Mouse (Mus musculus): ENCODE results near the gene S1pr3. TPM values are rescaled to one million over a fixed set of nuclear protein-coding genes. Genes with fewer than 3 reads are reported as not detected.

Gene S1pr3
- polyA plus RNA-seq, 1 experiment from 2014 or later, result 53.7 TPM

DNA sequence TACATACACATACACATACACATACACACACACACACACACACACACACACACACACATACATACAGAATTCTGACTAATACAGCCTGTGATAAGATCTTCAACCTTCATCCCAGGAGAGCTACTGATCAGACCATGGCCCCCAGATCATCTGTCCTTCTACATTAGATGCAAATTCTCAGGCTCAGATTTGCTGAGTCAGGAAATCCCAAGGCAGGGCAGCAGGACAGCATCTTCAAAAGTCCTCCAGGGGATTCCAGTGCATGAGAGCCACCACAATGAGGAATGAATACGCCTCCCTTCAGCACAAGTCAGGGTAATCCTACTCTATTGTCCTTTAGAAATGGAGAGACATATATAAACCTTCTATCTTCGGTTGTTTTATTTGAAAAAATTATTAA, 23.5 kb upstream of the S1pr3 start:
- no peak overlapping the region for H3K9ac ChIP-seq
- no peaks in the 10 kb centered on the region; the same call in 1 of the 2 replicates for H3K9me3 ChIP-seq (replicated peaks)
- H3K4me1 ChIP-seq, result peaks cover 2% of the 10 kb centered on the region; the same call in 1 of the 2 replicates
- ATAC-seq (replicated peaks; ENCODE audit: low FRiP score), result no peak
- H3K27ac ChIP-seq, result no peak overlapping the region
- H3K4me2 ChIP-seq, result no peak overlapping the region
- no peaks in the 10 kb centered on the region for H3K27me3 ChIP-seq
- H3K4me3 ChIP-seq (replicated peaks), result no peak overlapping the region
- 77% methylated on average over 2 of the region's 2 CpGs for WGBS
- no peaks in the 10 kb centered on the region for H3K36me3 ChIP-seq

DNA sequence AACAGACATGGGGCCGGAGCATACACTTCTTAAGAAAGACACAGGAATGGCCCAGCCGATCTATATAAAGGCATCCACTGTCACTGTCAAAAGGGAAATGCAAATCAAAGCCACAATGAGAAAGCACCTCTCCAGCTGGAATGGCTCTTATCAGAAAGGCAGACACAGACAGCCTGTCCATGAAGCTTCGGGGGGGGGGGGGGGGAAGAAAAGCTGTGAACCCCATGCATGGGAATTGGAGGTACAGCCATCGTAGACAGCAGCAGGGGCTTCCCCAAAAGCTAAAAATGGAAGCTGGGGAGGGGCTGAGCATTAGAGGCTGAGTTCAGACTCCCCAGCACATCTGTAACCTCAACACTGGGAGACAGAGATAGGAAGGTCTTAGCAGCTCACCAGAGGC, 20.5 kb upstream of the S1pr3 start:
- Histone ChIP-seq H3K4me2 (no peak overlapping the region), H3K27me3 (no peaks in the 10 kb centered on the region), H3K9ac (no peak overlapping the region), H3K36me3 (no peaks in the 10 kb centered on the region), H3K27ac (no peak overlapping the region), H3K4me3 (replicated peaks) (no peak overlapping the region), H3K4me1 (peaks cover 13% of the 10 kb centered on the region), H3K9me3 (replicated peaks) (no peaks in the 10 kb centered on the region; the same call in 1 of the 2 replicates)
- ATAC-seq (replicated peaks; ENCODE audit: low FRiP score), result no peak
- WGBS, result 57% methylated on average over 4 of the region's 4 CpGs

DNA sequence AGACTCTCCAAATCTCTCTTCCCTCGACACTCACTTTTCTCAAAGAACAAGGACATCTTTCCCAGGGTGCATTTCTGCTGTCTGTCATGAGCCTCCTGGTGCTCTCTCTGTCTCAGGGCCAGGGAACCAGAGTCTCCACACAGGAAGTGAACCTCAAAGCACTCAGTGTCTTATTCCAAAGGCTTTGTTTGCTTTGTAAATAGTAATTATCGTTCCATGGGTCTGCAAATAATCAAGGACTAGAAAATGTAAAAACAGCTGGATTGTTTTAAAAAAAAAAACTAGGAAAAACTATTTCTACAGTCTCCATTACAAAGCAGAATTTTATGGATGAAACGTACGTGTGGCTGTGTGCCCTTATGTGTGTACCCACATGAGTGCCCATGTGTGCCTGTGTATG, 18.0 kb upstream of the S1pr3 start:
- H3K9ac ChIP-seq, result no peak overlapping the region
- H3K27me3 ChIP-seq, result no peaks in the 10 kb centered on the region
- H3K4me1 ChIP-seq, result peaks cover 13% of the 10 kb centered on the region
- H3K4me3 ChIP-seq (replicated peaks), result no peak overlapping the region
- WGBS, result 27% methylated on average over 4 of the region's 4 CpGs
- H3K9me3 ChIP-seq (replicated peaks), result no peaks in the 10 kb centered on the region
- H3K36me3 ChIP-seq, result no peaks in the 10 kb centered on the region
- peak overlapping the region; percentile 54 for H3K27ac ChIP-seq
- 0 out of 2 replicates have a peak, but pooled peaks have one; percentile 46 for ATAC-seq (replicated peaks; ENCODE audit: low FRiP score)
- H3K4me2 ChIP-seq, result no peak overlapping the region

DNA sequence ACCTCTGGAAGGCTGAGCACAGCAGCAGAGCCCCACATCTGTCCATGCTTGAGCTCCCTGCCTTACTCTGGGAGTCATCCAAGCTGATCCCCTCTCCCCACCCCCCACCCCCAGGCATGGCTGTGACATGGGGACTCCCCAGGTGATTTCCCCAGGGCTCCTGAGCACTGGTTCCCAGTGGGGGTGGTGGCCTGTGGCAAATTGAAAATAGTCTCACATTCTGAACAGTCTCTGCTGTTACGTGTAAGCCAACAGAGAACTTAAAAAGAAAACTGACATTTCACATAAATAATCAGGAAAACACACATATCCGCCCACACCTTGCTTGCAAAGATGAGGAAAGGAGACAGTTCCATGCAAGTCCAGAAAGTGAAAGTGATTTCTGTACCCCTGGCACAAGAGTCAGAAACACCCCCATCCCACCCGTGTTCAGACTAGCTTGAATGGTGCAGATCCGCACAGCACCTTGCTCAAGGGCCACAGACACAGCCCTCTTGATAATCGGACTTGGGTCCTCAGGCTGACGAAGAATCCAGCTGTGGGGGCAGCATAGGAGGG, 17.0 kb upstream of the S1pr3 start:
- 83% methylated on average over 6 of the region's 6 CpGs for WGBS
- Histone ChIP-seq H3K27ac (no peak overlapping the region), H3K36me3 (no peaks in the 10 kb centered on the region), H3K4me1 (peaks cover 13% of the 10 kb centered on the region), H3K9me3 (replicated peaks) (no peaks in the 10 kb centered on the region), H3K9ac (no peak overlapping the region), H3K4me3 (replicated peaks) (no peak overlapping the region), H3K27me3 (no peaks in the 10 kb centered on the region), H3K4me2 (no peak overlapping the region)
- ATAC-seq (replicated peaks; ENCODE audit: low FRiP score), result no peak

DNA sequence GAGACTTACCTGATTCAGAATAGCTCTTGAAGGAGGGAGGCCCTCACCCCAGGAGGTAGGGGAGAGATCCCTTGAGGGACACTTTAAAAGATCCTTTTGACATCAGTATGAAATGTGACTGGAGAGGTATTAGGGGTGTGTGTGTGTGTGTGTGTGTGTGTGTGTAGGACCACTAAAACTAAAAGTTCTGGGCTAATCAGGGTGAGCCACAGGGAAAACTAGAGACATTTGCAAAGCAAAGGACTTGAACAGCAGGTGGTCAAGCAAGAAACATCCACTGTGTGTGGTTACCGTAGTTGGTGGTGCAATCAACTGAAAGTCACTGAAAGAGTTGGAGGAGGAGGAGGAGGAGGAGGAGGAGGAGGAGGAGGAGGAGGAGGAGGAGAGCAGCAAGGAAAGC, 16.2 kb upstream of the S1pr3 start:
- Histone ChIP-seq H3K9ac (no peak overlapping the region), H3K4me2 (no peak overlapping the region), H3K27ac (no peak overlapping the region), H3K27me3 (no peaks in the 10 kb centered on the region), H3K9me3 (replicated peaks) (no peaks in the 10 kb centered on the region), H3K4me1 (peaks cover 13% of the 10 kb centered on the region), H3K4me3 (replicated peaks) (no peak overlapping the region), H3K36me3 (no peaks in the 10 kb centered on the region)
- WGBS, result 71% methylated on average over 1 of the region's 1 CpGs
- ATAC-seq (replicated peaks; ENCODE audit: low FRiP score), result no peak

DNA sequence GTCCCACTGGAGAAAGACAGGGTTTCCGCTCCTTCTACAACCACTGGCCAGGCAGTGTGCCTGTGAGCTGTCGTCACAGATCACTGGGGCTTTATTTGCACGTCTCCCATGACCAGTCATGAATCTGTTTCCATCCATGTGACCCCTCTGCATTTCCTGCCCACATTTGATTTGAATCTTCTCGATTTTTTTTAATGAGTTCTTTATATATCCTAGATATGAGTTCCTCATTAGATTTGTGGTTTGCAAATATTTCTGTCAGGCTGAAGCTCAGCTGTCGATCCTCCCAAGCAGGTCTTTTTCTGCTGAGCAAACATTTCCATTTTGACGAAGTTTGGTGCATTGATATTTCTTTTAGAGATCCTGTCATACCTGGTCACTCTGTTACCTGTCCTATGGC, 10.6 kb upstream of the S1pr3 start:
- Histone ChIP-seq H3K27me3 (no peaks in the 10 kb centered on the region), H3K9ac (no peak overlapping the region), H3K4me2 (no peak overlapping the region), H3K27ac (no peak overlapping the region), H3K9me3 (replicated peaks) (no peaks in the 10 kb centered on the region), H3K4me1 (peaks cover 14% of the 10 kb centered on the region), H3K4me3 (replicated peaks) (no peak overlapping the region), H3K36me3 (no peaks in the 10 kb centered on the region)
- 64% methylated on average over 6 of the region's 6 CpGs for WGBS
- ATAC-seq (replicated peaks; ENCODE audit: low FRiP score), result no peak

DNA sequence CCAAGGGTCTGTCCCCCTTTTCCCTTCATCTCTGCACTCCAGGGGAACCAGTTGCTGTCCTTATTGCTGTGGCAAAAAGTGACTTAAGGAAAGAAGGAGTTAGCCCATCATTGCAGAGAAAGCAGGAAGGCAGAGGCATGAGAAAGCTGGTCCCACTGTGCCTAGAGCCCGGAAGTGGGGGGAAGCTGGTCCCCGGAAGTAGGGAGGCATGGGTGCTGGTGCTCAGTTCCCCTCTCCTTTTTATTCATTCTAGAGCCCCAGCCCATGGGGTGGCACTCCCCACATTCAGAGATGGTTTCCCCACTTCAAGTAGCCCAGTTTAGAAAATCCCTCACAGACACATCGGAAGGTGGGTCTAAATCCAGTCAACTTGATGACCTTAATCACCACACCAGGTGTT, 8.9 kb upstream of the S1pr3 start:
- no peaks in the 10 kb centered on the region for H3K36me3 ChIP-seq
- no peak overlapping the region for H3K4me2 ChIP-seq
- no peak for ATAC-seq (replicated peaks; ENCODE audit: low FRiP score)
- no peak overlapping the region for H3K4me3 ChIP-seq (replicated peaks)
- H3K9me3 ChIP-seq (replicated peaks), result no peaks in the 10 kb centered on the region
- 88% methylated on average over 3 of the region's 3 CpGs for WGBS
- H3K4me1 ChIP-seq, result peaks cover 14% of the 10 kb centered on the region
- no peak overlapping the region for H3K9ac ChIP-seq
- no peaks in the 10 kb centered on the region for H3K27me3 ChIP-seq
- no peak overlapping the region for H3K27ac ChIP-seq

DNA sequence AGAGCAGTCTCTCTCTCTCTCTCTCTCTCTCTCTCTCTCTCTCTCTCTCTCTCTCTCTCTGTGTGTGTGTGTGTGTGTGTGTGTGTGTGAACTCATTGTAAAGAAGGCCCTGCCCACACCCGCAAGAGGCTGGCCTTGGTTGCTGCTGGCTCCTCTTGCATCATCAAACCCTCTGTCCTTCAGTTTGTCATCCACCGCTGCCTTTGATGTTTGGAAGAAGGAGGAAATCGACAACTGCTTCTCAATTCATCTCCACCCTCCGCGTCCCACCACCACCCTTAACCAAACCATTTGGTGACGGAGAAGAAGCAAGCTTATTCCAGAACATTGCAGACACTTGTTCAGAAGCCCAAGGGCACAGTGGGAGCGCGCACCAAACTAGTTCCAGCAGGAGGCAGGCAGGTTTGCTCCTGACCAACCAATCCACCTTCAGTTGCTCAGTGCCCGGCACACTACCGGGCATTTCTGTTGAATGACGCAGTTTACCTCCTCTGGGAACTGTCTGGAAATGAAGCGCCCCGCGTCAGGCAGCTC, 8.2 kb upstream of the S1pr3 start:
- H3K4me2 ChIP-seq, result peak overlapping the region; percentile 85
- peak overlapping the region; percentile 43; the same call in 1 of the 2 replicates for H3K9ac ChIP-seq
- H3K9me3 ChIP-seq (replicated peaks), result no peaks in the 10 kb centered on the region
- WGBS, result 8% methylated on average over 14 of the region's 14 CpGs
- H3K27me3 ChIP-seq, result no peaks in the 10 kb centered on the region
- peak overlapping the region; percentile 71 for H3K27ac ChIP-seq
- H3K4me3 ChIP-seq (replicated peaks), result peak overlapping the region; percentile 39
- H3K4me1 ChIP-seq, result peaks cover 14% of the 10 kb centered on the region
- peak; percentile 76 for ATAC-seq (replicated peaks; ENCODE audit: low FRiP score)
- H3K36me3 ChIP-seq, result no peaks in the 10 kb centered on the region

DNA sequence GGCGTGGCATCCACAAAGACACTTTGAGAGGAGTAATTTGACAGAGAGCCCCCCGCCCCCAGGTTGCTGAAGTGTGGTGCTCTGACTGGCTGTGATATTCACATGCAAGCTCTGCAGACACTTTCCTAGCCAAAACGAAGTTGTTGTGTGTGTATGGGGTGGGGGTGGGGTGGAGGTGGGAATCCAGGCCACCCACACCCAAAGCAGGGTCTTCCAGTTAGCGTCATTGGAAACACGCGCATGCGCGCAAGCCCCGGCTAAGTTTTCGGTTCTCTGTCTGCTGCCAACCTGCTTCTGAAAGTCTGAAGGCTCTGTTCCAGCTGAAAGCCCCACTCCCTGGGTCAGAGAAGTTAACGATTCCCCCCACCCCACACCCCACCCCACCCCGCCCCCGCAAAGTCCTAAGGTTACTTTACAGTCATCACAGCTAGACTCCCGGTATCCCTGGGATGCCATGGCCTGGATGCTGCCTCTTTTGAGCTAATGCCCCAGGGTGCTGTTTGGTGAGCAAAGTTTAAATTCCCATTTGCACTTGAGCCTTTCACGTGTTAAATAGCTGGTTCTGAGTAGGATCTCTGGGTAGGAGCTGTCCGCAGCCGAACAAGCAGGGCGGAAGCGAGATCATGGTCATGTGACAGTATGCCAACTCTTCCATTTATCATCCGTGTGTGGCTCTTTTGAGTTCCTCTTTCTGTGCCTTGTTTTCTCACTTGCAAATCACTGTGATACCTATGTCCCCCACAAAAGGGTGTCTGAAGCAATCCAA, 7.5 kb upstream of the S1pr3 start:
- peak; percentile 70 for ATAC-seq (replicated peaks; ENCODE audit: low FRiP score)

DNA sequence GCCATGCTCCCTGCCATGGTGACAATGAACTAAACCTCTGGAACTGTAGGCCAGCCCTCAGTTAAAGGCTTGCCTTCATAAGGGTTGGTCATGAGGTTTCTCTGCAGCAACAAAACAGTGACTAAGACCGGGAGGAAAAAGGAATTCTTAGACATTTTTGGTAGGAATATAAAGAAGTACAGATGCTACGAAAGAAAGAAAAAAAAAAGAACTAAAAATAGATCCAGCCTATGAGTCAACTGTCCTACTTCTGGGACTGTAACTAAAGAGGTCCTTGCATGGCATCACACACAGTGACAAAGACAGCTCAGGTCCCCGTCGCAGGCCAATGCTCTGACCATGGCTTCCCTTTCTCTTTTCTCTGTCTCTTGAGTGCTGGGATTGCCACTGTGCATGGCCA, 3.9 kb upstream of the S1pr3 start:
- WGBS, result 90% methylated on average over 4 of the region's 4 CpGs
- ATAC-seq (replicated peaks; ENCODE audit: low FRiP score), result no peak
- H3K27ac ChIP-seq, result no peak overlapping the region
- peaks cover 38% of the 10 kb centered on the region for H3K4me1 ChIP-seq
- H3K9me3 ChIP-seq (replicated peaks), result no peaks in the 10 kb centered on the region
- H3K4me2 ChIP-seq, result no peak overlapping the region
- no peak overlapping the region for H3K4me3 ChIP-seq (replicated peaks)
- no peak overlapping the region for H3K9ac ChIP-seq
- H3K27me3 ChIP-seq, result peaks cover 12% of the 10 kb centered on the region
- no peaks in the 10 kb centered on the region for H3K36me3 ChIP-seq

More for the DNA sequence above, 7.5 kb upstream of the S1pr3 start:
- peaks cover 14% of the 10 kb centered on the region for H3K4me1 ChIP-seq
- H3K9me3 ChIP-seq (replicated peaks), result no peaks in the 10 kb centered on the region
- peak overlapping the region; percentile 39 for H3K4me3 ChIP-seq (replicated peaks)
- H3K27me3 ChIP-seq, result no peaks in the 10 kb centered on the region
- H3K4me2 ChIP-seq, result peak overlapping the region; percentile 85
- H3K27ac ChIP-seq, result peak overlapping the region; percentile 71
- WGBS, result 3% methylated on average over 20 of the region's 20 CpGs
- no peaks in the 10 kb centered on the region for H3K36me3 ChIP-seq
- H3K9ac ChIP-seq, result peak overlapping the region; percentile 43

DNA sequence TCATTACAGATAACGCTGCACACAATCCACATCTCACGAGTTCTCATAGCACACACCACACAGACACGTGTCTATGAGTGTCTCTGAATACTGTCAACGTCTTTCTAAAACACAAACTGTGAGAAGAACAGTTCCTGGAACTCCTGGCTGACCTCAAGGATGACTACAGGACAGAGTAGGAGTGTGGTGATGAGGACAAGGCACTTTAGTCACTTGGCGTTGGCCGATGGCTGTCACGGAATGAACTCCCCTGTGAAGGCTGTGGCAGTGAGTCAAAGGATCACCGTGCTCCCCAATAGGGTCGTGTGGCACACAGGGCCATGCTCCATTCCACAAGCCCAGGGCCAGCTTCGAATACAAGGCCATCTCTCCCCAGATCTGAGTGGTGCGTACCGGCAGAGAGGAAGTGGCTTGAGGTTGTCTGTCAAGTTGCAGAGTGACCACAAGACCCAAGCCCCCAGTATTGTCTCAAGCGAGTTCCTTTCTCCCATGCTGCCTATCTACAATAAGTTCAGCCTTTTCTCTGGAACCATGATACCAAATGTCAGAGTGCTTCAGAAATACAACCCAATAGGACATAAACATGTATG, 2.6 kb upstream of the S1pr3 start:
- no peaks in the 10 kb centered on the region for H3K9me3 ChIP-seq (replicated peaks)
- ATAC-seq (replicated peaks; ENCODE audit: low FRiP score), result no peak
- H3K27ac ChIP-seq, result no peak overlapping the region
- peaks cover 33% of the 10 kb centered on the region for H3K4me1 ChIP-seq
- peaks cover 20% of the 10 kb centered on the region for H3K27me3 ChIP-seq
- WGBS, result 90% methylated on average over 13 of the region's 13 CpGs
- no peaks in the 10 kb centered on the region for H3K36me3 ChIP-seq
- no peak overlapping the region for H3K9ac ChIP-seq
- H3K4me3 ChIP-seq (replicated peaks), result no peak overlapping the region
- no peak overlapping the region for H3K4me2 ChIP-seq

DNA sequence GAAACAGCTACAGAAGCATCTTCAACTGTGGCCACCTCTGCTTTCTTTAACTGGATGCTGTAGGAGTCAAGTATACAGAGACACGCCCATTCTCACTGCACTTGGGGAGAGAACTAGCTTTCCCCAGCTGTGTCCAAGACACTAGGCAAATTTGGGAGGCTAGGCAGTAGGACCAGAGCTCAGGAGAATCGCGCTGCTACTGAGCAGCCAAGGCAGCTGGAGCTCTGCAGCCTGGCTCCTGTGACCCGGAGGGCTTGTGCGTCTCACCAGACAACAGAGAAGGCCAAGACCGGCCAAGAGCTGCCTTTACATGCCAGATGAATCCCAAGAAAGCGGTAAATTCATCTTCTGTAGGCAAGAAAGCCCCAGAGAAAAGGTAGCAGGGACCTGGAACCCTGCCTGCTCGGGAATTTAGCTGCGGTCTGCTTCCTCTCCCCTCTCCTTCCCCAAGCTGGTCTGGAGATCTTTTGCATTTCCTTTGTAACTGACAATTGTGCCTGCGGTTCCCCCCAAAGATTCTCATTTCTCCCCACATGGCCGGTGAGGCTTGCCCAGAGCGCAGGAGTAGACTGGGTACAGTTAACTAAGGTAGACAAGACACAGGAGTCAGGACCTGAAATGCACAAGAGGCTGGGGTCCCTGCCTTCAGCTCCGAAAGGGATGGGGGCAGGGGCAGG, 760 bp upstream of the S1pr3 start:
- H3K27ac ChIP-seq, result peak overlapping the region; percentile 82
- no peaks in the 10 kb centered on the region for H3K9me3 ChIP-seq (replicated peaks)
- H3K36me3 ChIP-seq, result no peaks in the 10 kb centered on the region
- peaks cover 20% of the 10 kb centered on the region for H3K27me3 ChIP-seq
- peaks cover 42% of the 10 kb centered on the region for H3K4me1 ChIP-seq
- 0 out of 2 replicates have a peak, but pooled peaks have one; percentile 13 for ATAC-seq (replicated peaks; ENCODE audit: low FRiP score)
- H3K4me3 ChIP-seq (replicated peaks), result peak overlapping the region; percentile 60
- 30% methylated on average over 13 of the region's 13 CpGs for WGBS
- H3K9ac ChIP-seq, result peak overlapping the region; percentile 56; the same call in 1 of the 2 replicates
- H3K4me2 ChIP-seq, result peak overlapping the region; percentile 86
